Mouse (Mus musculus) regulatory T cell (primary cell): Measurements from ENCODE around the gene B4galt5.

Experiments
- in situ Hi-C: fragments of 300-600 bp; cut with MboI, MseI; formaldehyde crosslinking; loops from one replicate; pipeline ENCODE4 v1.15.1; 2025; ENCODE audit warnings: high pct_unique_total_duplicates

B4galt5 gene

DNA sequence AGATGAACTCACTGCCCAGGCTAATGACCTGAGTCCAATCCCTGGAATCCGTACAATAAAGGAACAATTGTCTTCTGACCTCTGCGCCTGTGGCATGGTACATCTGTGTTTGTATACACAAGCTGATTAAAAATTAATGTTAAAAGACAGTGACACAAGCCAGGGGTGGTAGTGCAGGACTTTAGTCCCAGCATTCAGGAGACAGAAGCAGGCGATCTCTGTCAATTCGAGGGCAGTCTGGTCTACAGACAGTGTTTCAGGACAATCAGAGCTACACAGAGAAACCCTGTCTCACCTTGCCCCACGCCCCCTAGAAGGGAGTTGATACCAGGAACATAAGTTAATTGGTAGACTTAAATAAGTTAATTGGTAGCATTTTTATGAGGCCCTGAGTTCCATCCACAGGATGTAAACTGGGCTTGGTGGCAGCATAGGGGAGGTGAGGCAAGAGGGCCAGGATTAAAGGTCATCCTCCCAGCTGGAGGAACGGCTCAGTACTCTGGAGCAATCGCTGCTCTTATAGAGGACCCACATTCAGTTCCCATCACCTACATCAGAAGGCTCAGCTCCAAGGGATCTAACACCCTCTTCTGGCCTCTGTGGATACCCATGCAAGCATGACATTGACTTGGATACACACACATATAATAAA is 16.5 kb downstream of the B4galt5 start:
- in situ Hi-C loops = no loop called here

DNA sequence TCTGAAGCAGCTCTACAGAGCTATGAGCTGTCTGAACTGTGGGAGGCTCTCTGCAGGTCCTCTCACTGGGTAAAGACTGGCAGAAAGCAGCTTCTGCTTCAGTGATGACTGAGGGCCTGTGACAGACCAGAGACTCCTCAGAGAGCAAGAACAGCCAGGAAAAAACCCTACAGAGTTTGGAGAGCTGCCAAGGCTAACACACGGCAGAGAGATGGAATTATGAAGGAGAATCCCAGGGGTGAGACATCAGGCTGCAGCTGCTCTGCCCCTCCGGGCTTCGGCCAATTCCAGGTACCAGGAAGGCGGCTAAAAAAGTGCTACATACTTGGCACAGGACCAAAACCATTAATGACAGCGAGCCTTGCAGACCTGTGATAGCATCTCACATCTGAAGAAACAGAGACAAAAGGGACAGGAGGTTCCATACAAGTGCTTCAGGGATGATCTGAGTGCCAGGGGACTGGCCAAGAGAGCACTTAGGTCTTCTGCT is 17.5 kb downstream of the B4galt5 start:
- in situ Hi-C loops = no loop called here

DNA sequence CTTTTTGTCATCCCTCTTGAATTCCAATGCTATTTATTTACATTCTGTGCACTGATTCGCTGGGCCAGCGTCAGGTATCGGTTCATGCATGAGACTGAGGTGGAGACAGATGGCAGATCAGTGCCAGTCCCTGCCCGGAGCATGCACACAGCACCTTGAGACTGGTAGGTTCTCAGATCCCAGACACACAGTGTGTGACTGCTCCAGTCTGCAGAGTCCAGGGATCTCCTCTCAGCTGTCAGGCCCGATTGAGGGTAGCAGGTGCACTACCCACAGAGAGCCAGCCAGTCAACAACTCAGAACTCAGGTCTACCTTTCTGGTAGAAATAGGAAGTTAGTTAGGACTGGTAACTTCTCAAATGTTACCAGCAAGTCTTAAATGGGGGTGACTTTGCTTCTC is 18.4 kb downstream of the B4galt5 start:
- in situ Hi-C loops = no loop called here

DNA sequence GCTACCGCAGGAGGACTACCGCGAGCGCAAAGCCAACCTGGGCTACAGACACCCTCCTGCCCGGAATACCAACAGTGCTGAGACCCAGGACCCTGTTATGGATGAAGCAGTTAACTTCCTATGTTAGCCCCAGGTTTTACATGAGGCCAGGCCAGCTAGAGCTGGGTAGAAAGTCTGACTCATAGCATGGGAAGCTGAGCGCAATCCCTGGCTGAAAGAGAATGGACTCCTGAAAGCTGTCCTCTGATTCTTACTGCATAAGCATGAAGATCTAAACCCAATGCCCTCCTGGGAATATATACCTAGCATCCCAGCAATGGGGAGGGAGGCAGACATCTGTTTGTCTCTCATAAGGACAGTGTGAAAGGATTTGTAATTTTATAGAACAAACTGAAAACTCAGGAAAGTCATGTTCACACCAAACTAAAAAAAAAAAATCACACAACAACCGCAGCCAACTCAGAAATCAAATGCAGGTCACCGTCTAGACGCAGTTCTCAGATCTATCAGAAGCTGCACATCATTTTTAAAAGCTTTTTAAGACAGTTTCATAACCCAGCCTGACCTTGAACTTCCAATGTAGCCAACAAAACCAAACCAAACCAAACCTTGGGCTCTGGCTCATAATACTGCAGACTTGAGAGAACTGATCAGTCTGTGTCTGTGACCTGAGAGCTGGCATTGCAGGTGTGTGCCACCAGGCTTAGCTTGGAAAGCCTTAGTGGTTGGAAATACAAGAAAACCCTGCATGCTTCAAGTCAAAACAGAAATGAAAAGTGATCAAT is 19.3 kb downstream of the B4galt5 start:
- in situ Hi-C loops = loop anchor here (5.0 kb wide), 1 partner anchor 1178 kb away; no protein-coding TSS in a partner anchor

DNA sequence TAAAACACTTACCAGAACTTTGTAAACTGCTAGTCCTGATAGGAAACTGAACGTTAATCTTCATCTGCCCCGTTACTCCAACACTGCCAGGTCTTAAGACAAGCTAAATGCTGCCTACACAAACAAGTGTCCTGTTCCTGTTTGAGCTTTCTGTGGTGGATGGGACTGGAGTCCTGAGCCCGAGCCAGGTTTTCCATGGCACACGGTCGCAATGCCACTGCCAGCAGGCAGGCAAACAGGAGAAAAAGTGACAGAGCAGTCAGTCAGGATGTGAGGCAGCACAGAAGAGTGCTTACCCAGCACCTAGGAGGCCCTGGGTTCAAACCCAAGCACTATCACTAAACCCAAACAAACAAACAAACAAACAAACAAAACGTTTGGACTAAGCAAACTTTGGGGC is 20.6 kb downstream of the B4galt5 start:
- in situ Hi-C loops = loop anchor here (5.0 kb wide), 1 partner anchor 1179 kb away; no protein-coding TSS in a partner anchor

DNA sequence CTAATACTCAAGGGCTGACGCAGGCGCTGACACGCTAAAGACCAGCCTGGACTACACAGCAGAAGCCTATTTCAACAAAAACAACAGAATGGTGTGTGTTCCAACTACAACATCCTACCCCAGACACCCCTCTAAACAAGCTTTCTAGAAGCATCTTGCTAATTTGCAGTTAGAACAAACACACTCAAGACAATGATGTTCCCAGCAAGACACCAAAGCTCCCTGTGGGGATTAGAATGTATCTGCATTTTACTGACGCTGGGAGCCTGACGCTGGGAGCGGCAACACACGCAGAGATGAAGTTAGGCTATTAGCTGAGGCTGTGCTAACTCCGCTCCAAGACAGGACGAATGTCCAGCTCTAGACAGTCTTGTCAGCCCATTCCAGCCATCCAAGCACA is 22.4 kb downstream of the B4galt5 start:
- in situ Hi-C loops = loop anchor here (5.0 kb wide), 1 partner anchor 1181 kb away; no protein-coding TSS in a partner anchor

DNA sequence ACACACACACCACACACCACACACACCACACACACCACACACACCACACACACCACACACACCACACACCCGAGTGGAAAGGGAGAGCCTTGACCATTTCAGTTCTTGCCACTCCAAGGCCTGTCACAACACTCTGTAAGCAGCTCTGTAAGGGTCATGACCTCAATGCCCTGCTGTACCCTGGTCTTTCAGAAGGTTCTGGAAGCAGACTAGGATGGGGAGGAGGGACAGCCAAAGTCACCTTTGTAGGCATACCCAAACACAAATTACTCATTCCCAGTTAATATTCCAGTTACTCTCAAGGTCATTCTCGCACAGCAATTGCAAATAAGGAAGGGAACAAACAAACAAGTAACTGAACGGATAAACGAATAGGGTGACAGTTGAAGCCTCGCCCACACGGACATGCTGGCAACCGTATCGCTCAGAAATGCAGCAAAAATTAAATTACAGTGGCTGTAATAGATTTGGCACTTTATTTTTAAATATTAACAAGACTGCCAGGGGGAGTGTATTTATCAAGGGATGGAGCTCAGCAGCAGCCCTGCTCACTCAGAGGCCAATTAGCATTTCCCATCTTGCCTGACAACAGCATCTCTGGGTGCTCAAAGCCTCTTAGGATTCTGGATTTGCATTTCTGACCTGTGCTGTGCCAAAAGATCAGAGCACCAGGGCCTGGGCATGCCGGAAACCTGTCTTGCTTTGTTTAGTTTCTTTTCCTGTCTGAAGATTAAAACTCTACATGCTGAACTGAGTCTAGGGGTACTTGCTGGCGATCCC is 24.6 kb downstream of the B4galt5 start:
- in situ Hi-C loops = no loop called here

DNA sequence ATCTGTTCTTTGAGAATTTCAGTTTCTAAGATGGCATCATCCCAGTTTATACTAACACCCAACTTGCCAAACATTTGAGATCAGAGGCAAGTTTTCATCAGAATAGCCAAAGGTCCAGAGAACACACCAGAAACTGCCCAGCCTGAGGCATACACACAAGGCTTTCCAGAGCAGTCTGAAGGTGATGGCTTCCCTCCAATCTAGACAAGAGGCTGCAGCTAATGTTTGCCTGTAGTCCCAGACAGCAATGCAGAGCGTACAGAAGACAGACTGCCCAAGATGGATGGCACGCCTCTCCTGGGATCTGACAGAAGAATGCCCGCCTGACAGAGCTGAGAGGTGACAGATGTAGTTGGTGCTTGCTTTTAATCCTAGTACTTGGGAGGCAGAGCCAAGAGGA is 25.9 kb downstream of the B4galt5 start:
- in situ Hi-C loops = no loop called here

DNA sequence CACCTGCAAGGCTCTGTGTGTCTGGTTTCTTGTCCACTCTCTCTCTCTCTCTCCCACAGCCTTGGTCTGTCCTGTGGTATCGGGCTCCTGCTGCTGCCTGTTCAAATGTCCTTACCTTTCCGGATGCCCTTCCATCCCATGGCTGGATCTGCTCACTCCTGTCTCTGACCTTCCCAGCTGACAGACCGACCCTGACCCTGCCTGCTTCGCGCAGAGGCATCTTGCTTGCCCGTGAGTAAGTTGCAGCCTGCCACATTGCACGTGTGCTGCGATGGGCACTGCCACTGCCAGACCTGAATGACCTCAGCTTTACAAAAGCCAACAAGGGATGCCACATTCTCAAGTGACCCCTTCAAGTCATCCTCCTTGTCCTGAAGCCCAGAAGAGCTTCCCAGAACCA is 27.6 kb downstream of the B4galt5 start:
- in situ Hi-C loops = no loop called here

DNA sequence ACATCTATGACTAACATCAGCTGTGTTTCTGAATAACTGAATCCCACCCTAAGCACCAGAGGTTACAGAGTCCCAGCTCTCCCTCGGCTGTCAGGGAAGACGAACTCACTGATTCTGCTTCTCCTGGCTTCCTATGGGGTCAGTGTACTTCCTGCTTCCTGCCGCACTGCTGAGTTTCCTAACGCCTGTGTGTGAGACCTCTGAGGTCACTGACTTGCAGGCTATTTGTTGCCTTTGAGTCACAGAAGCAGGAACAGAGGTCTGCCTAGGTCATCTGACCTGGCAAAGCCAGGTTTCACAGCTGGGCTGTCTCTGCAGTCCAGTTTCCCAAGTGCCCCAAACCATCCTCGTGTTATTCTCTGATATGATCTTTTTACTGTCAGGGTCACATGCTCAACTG is 30.0 kb downstream of the B4galt5 start:
- in situ Hi-C loops = no loop called here

DNA sequence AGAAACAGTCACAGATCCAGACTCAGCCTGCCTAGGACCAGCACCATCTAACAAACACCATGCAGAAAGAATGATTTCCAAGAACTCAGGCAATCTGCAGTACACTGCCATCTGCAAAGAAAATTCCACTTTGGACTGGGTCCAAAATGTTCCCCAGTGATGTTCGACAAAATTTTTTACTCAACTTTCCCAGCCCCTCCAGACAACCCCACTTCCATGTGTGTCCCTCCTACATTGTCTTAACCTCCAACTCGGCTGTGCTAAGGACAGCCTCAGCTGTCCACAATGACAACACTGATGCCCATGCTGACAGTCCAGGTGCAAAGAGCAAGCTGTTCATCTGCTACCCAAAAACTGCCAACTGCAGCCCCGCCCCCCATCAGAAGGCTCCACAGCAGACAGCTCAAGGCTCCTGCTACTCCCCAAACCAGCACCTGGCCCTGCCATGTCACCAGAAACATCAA is 32.2 kb downstream of the B4galt5 start:
- in situ Hi-C loops = no loop called here

DNA sequence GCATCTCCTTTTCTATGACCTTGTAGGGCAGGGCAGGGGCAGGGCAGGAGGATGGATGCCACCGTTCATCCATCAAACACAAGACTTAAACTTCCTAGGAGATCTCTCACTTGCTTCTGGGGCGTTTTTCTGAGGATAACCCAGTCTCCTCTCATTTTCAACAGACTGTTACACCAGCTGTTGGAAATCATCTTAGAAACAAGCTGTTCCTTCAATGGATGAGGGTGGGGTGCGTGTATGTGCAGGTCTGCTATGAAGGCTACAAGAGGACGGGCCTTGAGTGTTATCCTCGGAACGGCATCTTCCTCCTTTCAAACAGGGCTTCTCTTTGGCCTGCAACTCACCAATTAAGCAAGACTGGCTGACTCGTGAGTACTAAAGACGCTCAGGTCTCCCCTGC is 34.5 kb downstream of the B4galt5 start:
- in situ Hi-C loops = no loop called here

DNA sequence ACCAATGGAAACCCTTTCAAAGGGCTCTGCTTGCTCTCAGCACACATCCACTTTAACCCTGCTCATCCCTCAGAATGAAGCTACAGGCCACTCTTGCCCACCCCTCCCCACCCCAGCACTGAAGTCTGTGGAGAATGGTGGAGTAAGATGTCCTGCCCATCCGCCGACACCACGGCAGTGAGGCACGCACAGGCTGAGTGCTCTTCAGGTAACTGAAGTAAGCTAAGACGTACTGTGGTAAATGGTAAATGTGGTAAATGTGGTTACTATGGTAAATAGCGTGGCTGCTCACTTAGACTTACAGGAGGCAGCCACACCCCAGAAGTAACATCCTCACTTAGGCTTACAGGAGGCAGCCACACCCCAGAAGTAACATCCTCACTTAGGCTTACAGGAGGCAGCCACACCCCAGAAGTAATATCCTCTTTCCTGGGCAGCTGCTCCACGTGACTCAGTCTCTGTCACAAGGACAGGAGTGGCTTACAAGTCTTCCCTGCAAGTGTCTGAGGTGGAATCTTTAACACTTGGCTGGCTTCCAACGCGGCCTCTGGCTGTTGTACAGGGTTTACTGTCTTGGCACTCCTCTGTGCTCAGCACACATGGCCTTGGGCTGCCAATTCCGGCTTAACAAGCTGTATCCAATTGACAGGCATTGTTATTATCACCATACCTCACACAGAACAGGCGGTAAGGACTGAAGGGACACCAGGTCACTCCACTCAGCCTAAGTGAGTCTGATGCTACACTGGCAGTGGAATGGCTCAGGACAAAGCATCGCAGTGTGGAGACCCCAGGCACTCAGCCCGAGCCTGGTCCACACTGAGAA is 35.3 kb downstream of the B4galt5 start:
- in situ Hi-C loops = no loop called here

DNA sequence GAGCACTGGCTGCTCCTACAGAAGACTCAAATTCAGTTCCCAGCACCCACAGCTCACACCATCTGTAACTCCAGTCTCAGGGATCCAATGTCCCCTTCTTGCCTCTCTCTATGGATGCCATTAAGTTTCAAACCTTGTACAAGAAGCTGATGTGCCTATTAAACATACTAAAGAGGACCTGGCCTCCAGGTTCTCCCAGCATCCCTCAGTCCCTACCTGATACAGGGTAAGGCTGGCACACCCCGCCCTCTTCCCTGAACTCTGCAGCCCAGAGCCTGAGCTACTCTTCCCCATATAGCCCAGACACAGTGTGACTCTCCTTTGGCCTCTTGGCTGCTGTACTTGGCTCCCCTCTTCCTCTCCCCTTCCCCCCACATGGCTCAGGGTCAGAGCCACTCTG is 38.9 kb downstream of the B4galt5 start:
- in situ Hi-C loops = no loop called here

DNA sequence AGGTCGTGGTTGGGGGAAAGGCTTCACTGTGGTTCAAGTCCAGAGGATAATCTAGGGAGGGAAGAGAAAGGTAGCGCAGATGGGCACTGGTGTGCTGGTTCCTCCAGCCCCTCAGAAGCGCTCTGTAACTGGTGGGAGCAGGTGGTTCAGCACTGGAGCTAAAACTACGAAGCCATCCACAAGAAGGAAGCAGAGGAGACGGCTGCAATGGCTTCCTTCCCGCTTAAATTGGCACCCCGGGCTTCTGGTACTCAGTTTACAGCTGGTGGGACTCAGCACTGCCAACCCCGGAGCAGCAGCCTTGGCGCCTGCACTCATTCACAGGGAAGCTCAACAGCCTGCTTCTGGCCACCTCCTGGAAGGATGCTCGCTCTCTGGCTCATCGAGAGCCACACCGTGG is 39.7 kb downstream of the B4galt5 start:
- in situ Hi-C loops = no loop called here

DNA sequence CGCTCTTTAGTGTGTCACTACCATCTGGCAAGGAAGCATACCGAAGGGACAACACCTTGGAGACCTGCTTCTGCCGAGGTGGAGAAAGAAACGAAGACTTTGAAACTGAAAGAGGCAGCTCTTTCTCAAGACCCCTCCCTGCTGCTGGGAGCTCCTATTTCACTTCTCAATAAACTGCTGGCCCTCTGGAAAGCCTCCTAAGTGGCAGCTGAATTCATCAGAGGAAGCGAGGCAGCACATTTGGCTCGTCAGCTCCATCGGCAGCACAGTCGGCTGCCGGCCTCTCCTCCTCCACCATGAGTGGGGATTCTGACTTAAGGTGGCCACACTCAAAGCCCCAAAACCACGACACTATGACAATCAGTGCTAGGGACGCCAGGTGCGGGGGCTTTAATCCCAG is 41.3 kb downstream of the B4galt5 start:
- in situ Hi-C loops = no loop called here

DNA sequence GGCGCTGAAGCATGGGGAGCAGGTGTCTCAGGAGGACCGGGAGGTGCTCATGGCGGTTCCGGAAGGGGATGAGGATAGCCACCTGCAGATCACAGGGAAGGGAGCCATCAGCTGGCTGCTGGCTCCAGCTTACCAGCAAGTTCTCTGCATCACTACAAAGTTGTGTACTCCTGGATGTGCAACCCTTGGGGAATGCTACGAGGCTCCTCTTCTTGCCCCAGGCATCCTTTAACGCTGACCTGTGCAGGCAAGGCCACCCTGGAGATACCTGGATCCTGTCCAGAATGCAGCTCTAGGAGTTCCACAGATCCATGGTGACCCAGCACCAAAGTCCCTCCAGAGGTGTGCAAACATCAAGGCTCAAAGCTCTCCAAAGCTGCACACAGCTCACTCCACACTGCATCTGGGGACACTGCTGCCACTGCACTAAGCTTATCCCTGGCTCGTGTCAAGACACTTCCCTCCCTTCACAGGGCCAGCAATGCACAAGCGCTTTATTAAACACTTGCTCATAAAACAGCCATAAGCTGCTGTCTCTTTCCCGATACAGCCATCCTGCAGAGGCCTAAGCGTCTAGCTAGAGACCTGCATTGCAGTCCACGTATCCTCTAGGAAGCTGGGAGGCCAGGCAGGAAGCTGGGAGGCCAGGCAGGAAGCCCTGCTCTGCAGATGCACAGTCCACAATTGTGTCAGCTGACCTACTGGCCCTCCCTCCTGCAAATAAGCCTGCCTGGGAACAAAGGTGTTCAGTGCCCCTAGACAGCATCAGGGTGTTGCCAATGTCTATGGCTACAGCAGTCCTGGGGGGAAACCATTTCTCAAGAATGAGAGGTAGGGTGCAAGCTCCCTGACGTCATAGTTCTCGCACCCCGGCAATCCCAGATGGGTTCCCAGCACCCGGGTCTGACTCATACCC is 42.1 kb downstream of the B4galt5 start:
- in situ Hi-C loops = no loop called here

DNA sequence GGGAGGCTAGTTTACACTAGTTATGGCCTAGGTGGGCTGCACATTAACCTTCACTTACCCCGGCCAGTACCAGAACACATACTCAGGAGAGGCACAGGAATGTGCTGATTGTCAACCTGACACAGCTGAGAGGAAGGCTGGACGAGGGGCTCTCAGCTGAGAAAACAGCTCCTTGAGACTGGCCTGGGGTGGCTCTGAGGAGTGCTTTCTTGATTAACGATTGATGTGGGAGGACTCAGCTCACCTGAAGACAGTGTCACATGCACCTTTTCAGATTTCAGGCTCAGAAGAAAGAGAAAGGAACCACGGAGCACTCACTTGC is 42.7 kb downstream of the B4galt5 start:
- in situ Hi-C loops = no loop called here

DNA sequence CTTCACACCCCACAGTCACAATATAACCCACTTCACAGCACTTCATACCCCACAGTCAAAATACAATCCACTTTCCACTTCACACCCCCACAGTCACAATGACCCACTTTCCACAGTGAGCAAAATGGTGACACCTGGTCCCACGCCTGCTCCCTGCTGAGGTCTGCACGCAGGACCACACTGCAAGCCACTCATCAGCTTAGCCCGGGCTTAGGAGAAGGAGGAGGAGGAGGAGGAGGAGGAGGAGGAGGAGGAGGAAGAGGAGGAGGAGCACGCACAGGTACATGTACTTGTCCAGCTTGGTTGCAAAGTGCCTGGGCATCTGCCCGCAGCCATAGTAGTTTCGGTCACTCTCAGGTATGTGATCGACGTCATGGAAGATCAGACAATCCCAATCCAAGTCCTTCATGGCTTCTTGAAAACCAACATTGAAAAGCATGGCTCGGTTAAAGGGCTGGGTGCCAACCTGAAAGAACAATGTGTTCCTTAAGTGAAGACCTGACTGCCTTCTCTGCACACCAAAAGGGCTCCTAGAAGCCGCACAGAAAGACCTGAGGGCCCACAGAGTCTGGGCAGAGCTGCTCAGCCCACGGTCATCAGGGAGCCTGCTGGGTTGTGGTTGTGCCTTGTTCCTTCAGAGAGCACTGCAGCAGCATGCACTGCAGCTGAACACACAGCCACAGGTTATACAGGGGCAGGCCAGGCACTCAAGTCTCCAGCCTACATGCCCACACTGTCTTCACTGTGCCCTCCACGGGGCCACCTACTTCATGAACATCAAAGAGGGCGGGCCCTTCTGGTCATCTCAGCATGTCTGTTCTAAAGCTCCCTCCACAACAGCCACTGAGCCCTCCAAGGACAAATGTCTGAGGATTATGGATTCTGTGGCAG is 43.4 kb downstream of the B4galt5 start:
- in situ Hi-C loops = no loop called here
